Mouse (Mus musculus): Measurements from ENCODE around the gene Nav3.

The Nav3 gene

DNA sequence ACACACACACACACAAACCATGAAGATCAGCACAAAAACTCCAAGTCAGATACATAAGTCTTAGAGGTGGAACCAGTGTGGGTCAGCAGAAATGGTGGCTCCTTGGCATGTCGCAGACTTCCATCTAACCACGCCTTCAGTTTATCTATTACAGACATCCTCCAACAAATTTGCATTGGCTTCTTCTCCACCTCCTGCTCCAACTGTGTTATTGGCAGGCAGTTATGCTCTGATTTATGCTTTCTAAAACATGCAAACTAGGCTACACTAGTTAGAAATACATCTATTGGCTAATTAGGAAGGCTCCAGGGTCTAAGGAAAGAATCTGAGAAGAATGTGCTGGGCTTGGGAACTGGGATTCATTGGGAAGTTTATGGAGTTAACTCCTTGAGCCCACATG, 75.2 kb downstream of the Nav3 start:
- no peak for DNase-seq

DNA sequence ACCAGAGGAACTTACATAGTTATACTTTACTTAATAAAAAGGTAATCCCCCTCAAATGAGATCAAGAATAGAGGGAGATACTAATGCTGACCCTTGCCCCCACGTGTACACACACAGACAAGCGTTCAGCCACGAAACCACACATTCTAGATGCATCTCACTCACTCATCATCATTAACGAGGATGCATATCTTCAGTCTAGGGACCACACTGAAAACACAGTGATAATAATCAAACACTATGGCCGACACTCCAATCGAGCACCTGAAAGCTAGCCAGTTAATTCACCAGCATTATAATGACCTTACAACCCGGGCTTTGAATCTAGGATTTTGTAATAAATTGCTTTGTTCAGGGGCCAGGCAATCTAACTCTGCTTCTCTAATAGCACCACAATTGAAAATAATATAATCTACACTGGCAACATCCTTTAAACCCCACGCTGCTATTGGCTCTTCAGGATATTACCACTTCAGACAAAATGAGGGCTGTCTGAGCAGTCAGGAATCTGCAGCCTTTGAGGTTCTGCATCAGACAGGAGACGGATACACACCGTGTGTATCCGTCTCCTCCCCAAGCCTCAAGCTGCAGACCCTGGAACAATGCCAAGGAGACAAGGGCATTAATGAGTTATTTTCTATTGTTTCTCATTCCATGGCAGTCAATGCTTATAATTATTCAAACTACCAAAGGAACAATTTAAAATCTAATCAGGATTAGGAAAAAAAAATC, 83.1 kb downstream of the Nav3 start:
- peak; percentile 42 to 45 for DNase-seq

- peak; percentile 62 to 73 for DNase-seq
These were observed 103.9 kb downstream of the Nav3 start for GRCm38 (mm10) chr10:110352148-110352547.

- no peak for DNase-seq
These were observed 126.0 kb downstream of the Nav3 start for GRCm38 (mm10) chr10:110330030-110330429.

DNA sequence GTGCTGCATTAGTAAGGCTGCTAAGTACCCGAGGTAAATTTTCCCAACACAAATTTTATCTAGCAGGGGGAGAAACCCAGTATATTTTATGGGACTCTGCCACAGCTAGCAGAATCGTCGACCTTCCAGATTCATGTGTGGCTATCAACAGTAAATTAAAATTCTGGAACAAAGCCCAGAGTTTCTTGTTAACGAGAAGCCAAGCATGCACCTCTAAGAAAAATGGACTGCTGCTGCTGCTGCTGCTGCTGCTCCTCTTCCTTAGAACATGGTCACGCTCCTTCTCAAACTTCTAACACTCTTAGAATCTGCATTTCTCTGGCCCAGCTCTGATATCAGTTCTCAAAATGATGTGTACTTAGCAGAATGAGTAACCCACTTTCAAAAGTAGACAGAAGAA, 126.4 kb downstream of the Nav3 start:
- no peak for DNase-seq

DNA sequence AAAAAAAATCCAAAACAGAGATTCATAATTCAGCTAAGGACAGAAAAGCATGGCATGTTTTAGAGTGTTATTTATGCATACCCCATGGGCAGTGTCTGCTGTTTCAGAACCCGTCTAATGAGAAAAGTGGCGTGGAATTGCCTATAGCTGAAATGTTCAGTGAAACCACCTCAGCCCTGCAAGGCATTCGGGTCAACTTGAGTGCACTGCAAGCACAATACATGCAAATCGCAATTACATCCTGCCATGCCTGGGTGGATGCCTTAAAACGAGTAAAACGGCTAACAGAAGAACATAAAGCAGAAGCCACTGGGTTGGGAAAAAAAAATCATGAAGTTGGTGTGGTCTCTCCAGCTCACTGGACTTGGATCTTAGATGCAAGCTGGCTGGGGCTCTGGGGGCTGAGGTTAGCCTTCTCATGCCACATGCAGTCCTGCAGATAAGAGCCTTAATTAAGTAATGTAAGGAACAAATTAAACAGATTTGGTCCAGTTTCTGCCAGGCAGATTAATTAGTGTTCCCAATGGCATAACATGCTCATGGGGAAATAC, 133.8 kb downstream of the Nav3 start:
- no peak for DNase-seq

DNA sequence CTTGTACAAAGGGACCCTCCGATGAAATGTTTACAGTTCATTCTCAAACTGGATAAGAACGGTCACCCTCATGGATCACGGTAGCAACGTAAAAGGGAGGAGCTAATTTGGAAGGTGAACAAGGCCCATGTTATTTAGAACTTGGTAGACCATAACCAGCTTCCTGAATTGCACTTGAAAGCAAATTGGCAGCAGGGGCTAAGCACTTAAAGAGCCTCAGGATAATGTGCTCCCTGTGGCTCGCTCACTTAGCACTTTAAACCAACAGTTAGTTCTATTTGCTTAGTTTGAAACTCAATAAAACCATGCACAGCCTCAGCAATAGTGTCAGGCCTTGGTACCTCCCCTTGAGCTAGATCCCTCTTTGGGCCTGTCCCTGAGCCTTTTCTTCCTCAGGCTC, 138.7 kb downstream of the Nav3 start:
- no peak for DNase-seq

- DNase-seq, result no peak
These were observed 141.5 kb downstream of the Nav3 start for GRCm38 (mm10) chr10:110314525-110314924.

DNA sequence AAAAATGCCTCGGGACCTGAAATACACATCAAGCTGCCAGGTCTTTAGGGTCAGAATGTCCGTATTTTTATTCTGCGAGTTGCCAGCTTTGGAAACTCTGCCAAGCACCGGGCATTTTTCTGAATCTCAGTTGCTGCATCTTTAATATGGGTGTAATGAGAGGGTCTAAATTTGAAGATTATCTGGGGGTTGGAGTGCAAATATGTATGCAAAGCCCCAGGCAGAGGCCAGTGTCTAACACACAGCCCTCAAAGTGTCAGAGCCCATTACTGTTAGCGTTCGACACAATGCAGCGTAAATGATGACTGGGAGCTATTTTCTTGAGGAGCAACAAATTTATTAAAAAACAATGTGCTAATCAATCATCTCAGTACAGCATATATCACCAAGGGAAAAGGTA, 142.0 kb downstream of the Nav3 start:
- peak in 1 of 2 experiments; percentile 11 for DNase-seq

DNA sequence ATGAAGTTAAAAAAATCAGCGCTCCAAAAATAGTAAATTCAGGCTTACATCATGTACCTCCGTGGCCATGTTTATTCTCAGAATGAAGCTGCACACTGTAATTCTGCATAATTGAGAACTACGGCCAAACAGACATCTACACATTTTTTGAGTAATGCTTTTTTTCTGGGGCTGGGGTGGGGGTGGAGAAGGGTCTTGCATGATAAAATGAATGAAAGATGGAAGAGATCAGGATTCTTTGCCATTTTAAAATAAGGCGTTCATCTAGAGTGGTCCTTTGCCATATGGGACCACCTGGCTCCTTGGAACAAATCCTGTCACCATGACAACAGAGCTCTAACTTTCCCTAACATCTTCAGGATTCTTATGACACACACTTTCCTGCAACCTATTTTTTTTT, 146.5 kb downstream of the Nav3 start:
- DNase-seq, result peak; percentile 55 to 79

DNA sequence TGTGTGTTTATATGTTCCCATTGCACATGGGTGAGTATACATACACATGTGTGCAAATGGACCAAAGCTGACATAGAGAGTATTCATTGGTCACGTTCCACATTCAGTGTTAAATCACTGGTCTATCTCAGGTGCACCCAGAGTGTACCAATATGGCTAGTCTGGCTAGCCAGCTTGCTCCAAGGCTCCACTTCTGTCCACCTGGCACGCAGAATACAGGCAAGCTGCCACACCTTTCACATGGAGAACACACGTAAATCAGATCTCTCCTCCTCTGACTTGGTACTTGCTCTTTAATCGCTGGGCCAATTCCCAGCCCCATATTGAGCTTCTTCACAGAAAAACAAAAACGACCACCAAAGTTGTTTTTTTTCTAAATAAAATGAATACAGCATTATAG, 150.4 kb downstream of the Nav3 start:
- DNase-seq, result peak; percentile 93 to 95

DNA sequence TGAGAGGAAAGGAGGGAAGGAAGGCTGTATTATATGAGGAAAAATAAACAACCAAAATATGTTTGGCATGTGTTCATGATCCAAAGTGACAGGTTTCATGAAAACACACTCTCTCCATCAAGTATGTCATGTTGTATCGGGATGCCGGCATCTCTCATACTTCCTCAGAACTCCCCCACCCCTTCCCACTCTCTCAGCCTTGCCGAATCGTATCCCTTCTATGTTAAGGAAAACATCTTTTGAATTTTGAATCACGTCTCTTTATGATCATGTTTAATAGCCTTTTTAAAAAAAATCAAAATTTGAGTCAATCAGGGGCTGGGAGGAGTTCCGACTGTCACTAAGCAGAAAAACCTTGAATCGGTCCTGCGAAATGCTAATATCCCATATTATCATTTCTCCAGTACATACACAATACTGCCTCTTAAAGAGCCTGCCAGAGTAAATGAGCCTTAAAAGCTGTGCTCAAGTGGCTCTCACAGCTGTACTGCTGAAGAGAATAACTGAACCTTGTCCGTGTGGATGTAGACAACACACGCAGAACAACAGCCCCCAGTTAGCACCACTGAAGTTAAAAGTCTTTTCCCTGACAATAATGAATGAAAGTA, 165.9 kb downstream of the Nav3 start:
- no peak for DNase-seq

DNA sequence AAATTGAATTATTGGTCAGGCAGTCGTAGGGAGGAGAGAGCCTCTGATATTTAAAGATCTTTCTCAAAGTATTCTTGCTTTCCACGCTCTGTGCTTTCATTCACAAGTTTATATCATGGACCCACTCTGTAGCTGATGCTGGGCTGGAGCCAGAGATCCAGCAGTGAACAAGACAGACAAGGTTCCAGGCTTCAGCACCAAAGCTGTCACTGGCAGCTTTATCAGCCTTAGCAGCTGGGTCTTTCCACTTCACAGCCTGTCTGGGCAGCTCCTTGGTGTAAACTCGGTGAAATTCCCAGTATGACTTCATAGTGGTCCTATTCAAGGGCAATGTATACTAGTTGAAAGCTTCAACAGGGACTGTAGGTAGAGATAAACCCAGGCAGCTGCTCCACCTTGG, 172.1 kb downstream of the Nav3 start:
- peak; percentile 73 to 79 for DNase-seq

- no peak for DNase-seq
These were observed 183.2 kb downstream of the Nav3 start for GRCm38 (mm10) chr10:110272818-110273217.

GRCm38 (mm10) chr10:110270561-110270960, 185.4 kb downstream of the Nav3 start:
- DNase-seq, result peak; percentile 13 to 56

GRCm38 (mm10) chr10:110242128-110242561, 213.9 kb downstream of the Nav3 start:
- DNase-seq, result peak; percentile 31 to 56

DNA sequence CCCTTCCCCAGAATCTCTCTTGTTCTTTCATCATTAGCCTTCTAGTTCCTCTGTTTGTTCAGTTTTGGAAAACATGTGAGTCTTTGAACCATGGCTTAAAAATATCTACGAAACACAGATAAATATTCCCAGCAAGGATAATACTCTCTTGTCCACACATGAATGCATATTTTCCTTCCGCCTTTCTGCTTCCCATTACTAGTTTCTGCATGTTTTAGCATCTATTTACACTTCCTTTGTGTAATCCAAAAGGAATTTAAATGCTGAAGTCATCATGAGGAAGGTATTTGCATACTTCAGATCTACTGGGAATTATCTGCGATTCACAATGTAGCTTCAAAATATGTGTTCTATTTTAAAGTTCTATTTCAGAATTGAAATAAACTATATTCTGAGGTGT, 215.3 kb downstream of the Nav3 start:
- DNase-seq, result no peak

DNA sequence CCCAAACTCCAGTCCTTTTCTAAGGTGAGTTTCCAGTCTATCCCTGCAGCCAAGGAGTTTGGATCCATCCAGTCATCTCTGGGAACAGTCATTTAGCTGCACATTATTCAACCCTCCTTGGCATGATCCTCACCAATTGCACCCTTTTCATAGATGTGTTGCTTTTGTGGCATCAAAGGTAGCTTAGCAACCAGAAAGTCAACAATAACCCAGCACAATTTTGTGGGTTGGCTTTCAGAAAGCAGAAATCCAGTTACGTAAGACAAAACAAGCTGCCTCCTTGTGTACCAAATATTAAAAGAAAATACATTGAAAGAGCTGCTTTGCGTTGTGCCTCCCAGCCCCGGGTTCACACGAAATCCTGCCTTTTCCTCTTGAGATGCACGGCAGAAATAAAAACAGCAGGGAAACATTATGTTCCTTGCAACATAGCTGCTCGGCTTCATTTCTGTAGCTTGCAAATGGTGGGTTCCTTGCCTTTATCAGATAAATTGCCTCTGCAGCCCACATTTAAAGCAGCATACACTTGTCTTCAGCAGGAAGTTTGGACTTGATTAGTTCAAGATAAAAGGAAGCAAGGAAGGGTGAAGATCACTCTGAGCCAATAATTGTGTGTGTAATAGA, 222.6 kb downstream of the Nav3 start:
- peak in 1 of 2 experiments; percentile 28 for DNase-seq

DNA sequence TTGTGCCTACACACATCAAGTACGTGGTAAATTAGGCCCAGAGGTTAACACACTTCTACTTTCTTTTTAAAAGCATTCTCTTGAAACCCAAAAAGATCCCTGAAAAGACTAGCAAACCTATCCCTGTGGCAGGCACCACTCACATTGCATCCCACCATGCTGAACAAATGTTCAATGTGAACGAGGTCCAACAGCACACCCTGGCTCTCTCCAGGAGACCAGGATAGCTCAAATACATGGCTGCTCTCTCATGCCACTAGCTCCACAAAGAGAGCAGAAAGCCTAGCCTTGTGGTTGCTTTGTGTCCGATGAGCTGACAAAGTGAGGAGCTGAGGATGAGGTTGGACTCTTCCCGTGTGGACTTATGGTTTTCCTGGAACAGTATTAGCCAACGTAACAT, 249.6 kb downstream of the Nav3 start:
- peak; percentile 32 to 64 for DNase-seq

- DNase-seq, result peak; percentile 58 to 73
These were observed 251.8 kb downstream of the Nav3 start for GRCm38 (mm10) chr10:110204121-110204697.

GRCm38 (mm10) chr10:110192881-110193280, 263.1 kb downstream of the Nav3 start:
- peak; percentile 56 to 78 for DNase-seq

DNA sequence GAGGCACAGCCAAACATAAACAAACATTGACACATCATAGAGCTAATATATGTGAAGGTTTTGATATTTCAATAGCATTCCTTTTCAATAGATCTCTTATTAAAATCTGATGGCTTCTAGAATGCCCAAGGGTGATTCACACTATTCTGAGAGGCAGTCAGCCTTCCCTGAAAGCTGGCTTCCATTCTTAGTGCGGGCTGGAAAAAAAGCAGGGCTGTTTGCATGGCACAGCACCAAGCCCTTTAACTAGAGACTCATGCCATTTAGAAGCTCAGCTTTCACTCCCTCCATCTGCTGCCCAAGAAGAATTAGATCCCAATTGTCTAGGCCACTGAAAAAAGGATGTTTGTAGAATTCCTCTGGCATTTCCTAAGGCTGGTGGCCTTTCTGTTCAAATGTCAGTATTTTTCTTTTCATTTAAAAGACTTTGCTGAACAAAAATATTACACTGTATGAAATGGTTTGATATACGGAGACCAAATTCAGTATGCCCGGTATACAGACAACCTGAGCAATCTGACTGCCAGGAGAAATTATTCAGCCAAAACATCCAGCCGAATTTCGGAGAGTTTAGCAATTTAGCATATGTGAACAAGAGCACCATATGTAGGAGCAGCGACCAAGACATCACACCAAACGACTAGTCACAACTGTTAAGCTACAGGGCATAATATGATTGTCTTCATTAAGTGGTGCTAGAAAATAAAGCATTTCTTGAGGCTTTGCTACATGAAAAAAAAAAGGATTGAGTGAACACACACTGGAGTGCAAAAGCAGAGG, 263.8 kb downstream of the Nav3 start:
- DNase-seq, result peak; percentile 88 to 89

- no peak for DNase-seq
These were observed 269.8 kb downstream of the Nav3 start for GRCm38 (mm10) chr10:110186242-110186641.

All from cerebellum, postnatal 14 days (tissue).